Mouse (Mus musculus): ENCODE results near the gene Ankrd60.

Ankrd60 gene

DNA sequence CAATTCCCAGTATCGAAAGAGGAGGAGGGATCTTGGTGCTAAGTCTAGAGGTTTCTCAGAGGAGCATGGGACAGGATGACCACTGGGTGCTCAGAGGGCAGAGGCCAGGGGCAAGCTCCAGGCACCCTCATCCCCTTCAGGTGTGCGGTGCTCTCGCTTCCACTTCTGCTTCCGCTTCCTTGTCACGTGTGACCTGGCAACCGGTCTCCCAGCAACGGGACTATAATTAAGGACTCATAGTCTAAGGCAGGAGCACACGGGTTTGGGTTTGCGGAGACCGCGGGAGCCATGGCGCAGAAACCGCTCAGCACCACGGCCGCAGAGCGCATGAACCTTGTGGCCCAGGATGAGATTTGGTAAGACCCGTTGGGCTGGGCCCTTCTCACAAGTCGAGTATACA lies 55.8 kb downstream of the Ankrd60 start, which contains the start of gene 1700021F07Rik:
Gene 1700021F07Rik, plus strand, starts transcription at position 211 of the 400 bp plus-strand sequence.
- DNase-seq (ENCODE audit: low read depth, low spot score): no peak

All from brain, adult 2 months (tissue).